Mouse (Mus musculus) MEL (cell line): ENCODE measurements around the gene Bcat2.

Experiments used
- CTCF ChIP-seq, 3 experiments: IDR thresholded peaks in 2 of 3; conservative IDR thresholded peaks in 1 of 3; 2 replicates each; pipeline ENCODE4 v1.5.1; 2011 to 2012; ENCODE audit warnings: low read length in 3 of 3, low read depth in 2 of 3, mild to moderate bottlenecking in 2 of 3, improper control_type of control experiment in 1 of 3, inconsistent platforms in 1 of 3, mixed read lengths in 1 of 3, moderate library complexity in 1 of 3; ENCODE audit not compliant: control insufficient read depth in 1 of 3, insufficient read depth in 1 of 3, poor library complexity in 1 of 3, severe bottlenecking in 1 of 3
- EP300 ChIP-seq, 2 experiments: IDR thresholded peaks; 2 replicates each; pipeline ENCODE4 v1.6.1; 2011; ENCODE audit warnings: improper control_type of control experiment in 2 of 2, low read length in 2 of 2, low read depth in 1 of 2, mild to moderate bottlenecking in 1 of 2
- HCFC1 ChIP-seq: IDR thresholded peaks from 2 replicates; pipeline ENCODE4 v1.6.1; 2012; ENCODE audit warnings: low read depth, mild to moderate bottlenecking, inconsistent platforms, low read length, improper control_type of control experiment, moderate library complexity
- JUND ChIP-seq: IDR thresholded peaks from 2 replicates; pipeline ENCODE4 v1.6.1; 2011; ENCODE audit warnings: low read depth, mild to moderate bottlenecking, improper control_type of control experiment, low read length
- KAT2A ChIP-seq: conservative IDR thresholded peaks from 2 replicates; pipeline ENCODE4 v1.6.1; 2012; ENCODE audit warnings: low read depth, low read length, improper control_type of control experiment, inconsistent platforms
- MEF2A ChIP-seq: IDR thresholded peaks from 2 replicates; pipeline ENCODE4 v1.6.1; 2014; ENCODE audit warnings: low read depth, mild to moderate bottlenecking, inconsistent platforms, low read length, improper control_type of control experiment; ENCODE audit not compliant: poor library complexity, insufficient replicate concordance, severe bottlenecking; ENCODE audit errors: extremely low read depth
- NRF1 ChIP-seq: IDR thresholded peaks from 2 replicates; pipeline ENCODE4 v1.6.1; 2014; ENCODE audit warnings: low read depth, mild to moderate bottlenecking, inconsistent platforms, low read length, improper control_type of control experiment, moderate library complexity; ENCODE audit not compliant: poor library complexity, insufficient read depth, severe bottlenecking
- POLR2A ChIP-seq, 2 experiments: IDR thresholded peaks; 2 replicates each; pipeline ENCODE4 v1.6.1; 2011 to 2012; ENCODE audit warnings: low read length in 2 of 2, mild to moderate bottlenecking in 2 of 2, control low read depth in 1 of 2, improper control_type of control experiment in 1 of 2, low read depth in 1 of 2, moderate library complexity in 1 of 2; ENCODE audit not compliant: control insufficient read depth in 1 of 2, insufficient read depth in 1 of 2, poor library complexity in 1 of 2
- POLR2AphosphoS5 ChIP-seq: IDR thresholded peaks from 2 replicates; pipeline ENCODE4 v1.6.1; 2012; ENCODE audit warnings: low read depth, borderline replicate concordance, mild to moderate bottlenecking, inconsistent platforms, low read length, moderate library complexity, mixed read lengths
- RCOR1 ChIP-seq: IDR thresholded peaks from 2 replicates; pipeline ENCODE4 v1.6.1; 2012; ENCODE audit warnings: low read depth, mild to moderate bottlenecking, inconsistent platforms, low read length, improper control_type of control experiment
- USF1 ChIP-seq: IDR thresholded peaks from 2 replicates; pipeline ENCODE4 v1.6.1; 2014; ENCODE audit warnings: low read depth, mild to moderate bottlenecking, inconsistent platforms, low read length, improper control_type of control experiment, moderate library complexity

DNA sequence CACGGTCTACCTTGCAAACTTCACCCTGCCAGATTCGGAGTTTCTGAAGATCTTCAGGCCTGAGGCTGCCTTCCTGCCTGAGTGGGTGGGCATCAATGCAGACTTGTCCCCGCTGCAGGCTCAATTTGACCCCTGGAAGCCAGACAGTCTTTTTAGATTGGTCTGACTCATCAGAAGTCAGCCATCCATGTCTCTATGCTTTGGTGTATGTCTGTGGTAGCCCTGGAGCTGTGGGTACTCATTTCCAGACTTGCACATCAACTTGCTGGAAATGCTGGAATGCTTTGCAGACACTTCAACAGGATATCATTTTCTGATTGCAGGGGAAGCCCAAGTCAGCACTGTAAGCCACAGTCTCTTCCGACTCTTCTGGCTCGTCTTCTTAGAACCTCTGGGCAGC is 49.6 kb downstream of the Bcat2 start:
- TF ChIP-seq MEF2A = no peak
- TF ChIP-seq EP300 (IDR thresholded peaks at IDR 0.05; ENCODE audit: low read depth in 1 of 2, low read length in 2 of 2) = no peak
- no peak for TF ChIP-seq NRF1
- no peak for TF ChIP-seq HCFC1
- TF ChIP-seq CTCF (IDR thresholded peaks at IDR 0.05 in 2 of 3, conservative IDR thresholded peaks at IDR 0.05 in 1 of 3; ENCODE audit: control insufficient read depth in 1 of 3, insufficient read depth in 1 of 3, low read depth in 2 of 3, low read length in 3 of 3, poor library complexity in 1 of 3, severe bottlenecking in 1 of 3) = no peak
- TF ChIP-seq POLR2A (IDR thresholded peaks at IDR 0.05; ENCODE audit: control insufficient read depth in 1 of 2, insufficient read depth in 1 of 2, low read depth in 1 of 2, low read length in 2 of 2, poor library complexity in 1 of 2) = no peak
- TF ChIP-seq KAT2A = no peak
- no peak for TF ChIP-seq POLR2AphosphoS5
- no peak for TF ChIP-seq USF1
- TF ChIP-seq RCOR1 = no peak
- no peak for TF ChIP-seq JUND
